Mouse (Mus musculus) right cerebral cortex, adult 2 months (tissue): ENCODE measurements around the gene Oxtr.
A peak's percentile ranks its signal among the peaks of the same experiment; 100 is the strongest.

Experiments used
- DNase-seq, 2 experiments: peaks; one replicate each; pipeline ENCODE4 v3.0.0; 2021 to 2022; ENCODE audit warnings: low spot score in 2 of 2

The Oxtr gene

GRCm38 (mm10) chr6:112489910-112490559, at the start of gene Oxtr:
Gene Oxtr, minus strand, starts transcription at chr6:112489943.
- no peak for DNase-seq

GRCm38 (mm10) chr6:112525434-112525833, 35.7 kb upstream of the Oxtr start:
- DNase-seq: no peak

GRCm38 (mm10) chr6:112524459-112524858, 34.7 kb upstream of the Oxtr start:
- DNase-seq: no peak

GRCm38 (mm10) chr6:112517991-112518390, 28.2 kb upstream of the Oxtr start:
- peak in 1 of 2 experiments; percentile 1 for DNase-seq

- DNase-seq: peak in 1 of 2 experiments; percentile 13
These were observed 27.8 kb upstream of the Oxtr start for GRCm38 (mm10) chr6:112517572-112517971.

- DNase-seq: peak in 1 of 2 experiments; percentile 1
These were observed 26.8 kb upstream of the Oxtr start for GRCm38 (mm10) chr6:112516496-112516895.

- no peak for DNase-seq
These were observed 24.8 kb upstream of the Oxtr start for GRCm38 (mm10) chr6:112514591-112514990.

- DNase-seq: no peak
These were observed 20.6 kb upstream of the Oxtr start for GRCm38 (mm10) chr6:112510346-112510745.

- DNase-seq: no peak
These were observed 19.9 kb upstream of the Oxtr start for GRCm38 (mm10) chr6:112509590-112510131.

- no peak for DNase-seq
These were observed 17.9 kb upstream of the Oxtr start for GRCm38 (mm10) chr6:112507617-112508016.

GRCm38 (mm10) chr6:112501156-112501555, 11.4 kb upstream of the Oxtr start:
- DNase-seq: no peak

- DNase-seq: no peak
These were observed 9.7 kb upstream of the Oxtr start for GRCm38 (mm10) chr6:112499456-112499855.

GRCm38 (mm10) chr6:112498716-112499115, 9.0 kb upstream of the Oxtr start:
- DNase-seq: no peak

GRCm38 (mm10) chr6:112497456-112497855, 7.7 kb upstream of the Oxtr start:
- DNase-seq: no peak

- no peak for DNase-seq
These were observed 6.7 kb upstream of the Oxtr start for GRCm38 (mm10) chr6:112496291-112497060.

- no peak for DNase-seq
These were observed 5.5 kb upstream of the Oxtr start for GRCm38 (mm10) chr6:112495219-112495618.

- no peak for DNase-seq
These were observed 4.9 kb upstream of the Oxtr start for GRCm38 (mm10) chr6:112494620-112495081.

GRCm38 (mm10) chr6:112493371-112493770, 3.6 kb upstream of the Oxtr start:
- DNase-seq: no peak

GRCm38 (mm10) chr6:112492656-112493055, 2.9 kb upstream of the Oxtr start:
- DNase-seq: no peak

GRCm38 (mm10) chr6:112491521-112491920, 1.8 kb upstream of the Oxtr start:
- no peak for DNase-seq

- peak; percentile 86 to 91 for DNase-seq
These were observed 991 bp upstream of the Oxtr start for GRCm38 (mm10) chr6:112490625-112491242.

- peak in 1 of 2 experiments; percentile 26 for DNase-seq
These were observed 398 bp downstream of the Oxtr start for GRCm38 (mm10) chr6:112489181-112489909.
